Mouse (Mus musculus) cerebellum, adult 9-10 months (tissue): Measurements from ENCODE around the gene Olfr561.

Experiments
- DNase-seq: peaks from one replicate; pipeline ENCODE4 v3.0.0; 2022

The Olfr561 gene

GRCm38 (mm10) chr7:102770921-102771320 lies at the start of gene Olfr561:
Gene Olfr561 (plus strand): TSS chr7:102771221.
- no peak for DNase-seq

GRCm38 (mm10) chr7:102727391-102727790 lies 43.6 kb upstream of the Olfr561 start, which contains the start of gene Olfr559:
Gene Olfr559 (minus strand): TSS chr7:102727491.
- no peak for DNase-seq

- DNase-seq, result no peak
These were observed 37.2 kb upstream of the Olfr561 start for GRCm38 (mm10) chr7:102733793-102734192.

- DNase-seq, result no peak
These were observed 33.3 kb upstream of the Olfr561 start for GRCm38 (mm10) chr7:102737705-102738104.

GRCm38 (mm10) chr7:102752086-102752485 lies 18.9 kb upstream of the Olfr561 start:
- DNase-seq, result peak; percentile 0

GRCm38 (mm10) chr7:102759266-102759665 lies 11.8 kb upstream of the Olfr561 start, which contains the start of the genes Olfr560 and Olfr78:
Gene Olfr560 (minus strand): TSS chr7:102759366.
Gene Olfr78 (minus strand): TSS chr7:102759471.
- no peak for DNase-seq

- DNase-seq, result no peak
These were observed 32.2 kb downstream of the Olfr561 start, which contains the start of gene Olfr564 for GRCm38 (mm10) chr7:102803180-102803579. Gene Olfr564 (plus strand): TSS chr7:102803480.
